Mouse (Mus musculus) thymus, postnatal 4 days (tissue): ENCODE data around the gene Mboat2.

Experiments
- DNase-seq: peaks from one replicate; pipeline ENCODE4 v3.0.0; 2021

Mboat2 gene

GRCm38 (mm10) chr12:24909679-24910078, 79.0 kb downstream of the Mboat2 start:
- DNase-seq: no peak

- no peak for DNase-seq
These were observed 81.5 kb downstream of the Mboat2 start for GRCm38 (mm10) chr12:24912174-24912573.

GRCm38 (mm10) chr12:24912876-24913275, 82.2 kb downstream of the Mboat2 start:
- DNase-seq: no peak

GRCm38 (mm10) chr12:24918575-24919262, 88.0 kb downstream of the Mboat2 start:
- no peak for DNase-seq

GRCm38 (mm10) chr12:24920861-24921260, 90.2 kb downstream of the Mboat2 start:
- DNase-seq: no peak

GRCm38 (mm10) chr12:24924003-24924402, 93.3 kb downstream of the Mboat2 start:
- DNase-seq: no peak

- no peak for DNase-seq
These were observed 94.6 kb downstream of the Mboat2 start for GRCm38 (mm10) chr12:24925276-24925675.

- DNase-seq: no peak
These were observed 95.0 kb downstream of the Mboat2 start for GRCm38 (mm10) chr12:24925684-24926083.

GRCm38 (mm10) chr12:24928051-24928748, 97.5 kb downstream of the Mboat2 start:
- no peak for DNase-seq

- DNase-seq: no peak
These were observed 98.4 kb downstream of the Mboat2 start for GRCm38 (mm10) chr12:24929043-24929442.

- DNase-seq: no peak
These were observed 100.1 kb downstream of the Mboat2 start for GRCm38 (mm10) chr12:24930760-24931159.

GRCm38 (mm10) chr12:24932120-24932519, 101.4 kb downstream of the Mboat2 start:
- no peak for DNase-seq

GRCm38 (mm10) chr12:24933206-24933775, 102.6 kb downstream of the Mboat2 start:
- no peak for DNase-seq

- no peak for DNase-seq
These were observed 103.3 kb downstream of the Mboat2 start for GRCm38 (mm10) chr12:24933996-24934395.

GRCm38 (mm10) chr12:24936281-24936680, 105.6 kb downstream of the Mboat2 start:
- no peak for DNase-seq

- no peak for DNase-seq
These were observed 108.7 kb downstream of the Mboat2 start for GRCm38 (mm10) chr12:24939372-24939771.

GRCm38 (mm10) chr12:24942619-24943287, 112.1 kb downstream of the Mboat2 start:
- DNase-seq: no peak

GRCm38 (mm10) chr12:24943427-24943826, 112.7 kb downstream of the Mboat2 start:
- no peak for DNase-seq

- DNase-seq: no peak
These were observed 113.9 kb downstream of the Mboat2 start for GRCm38 (mm10) chr12:24944597-24944996.

- DNase-seq: no peak
These were observed 116.4 kb downstream of the Mboat2 start for GRCm38 (mm10) chr12:24947065-24947464.

- DNase-seq: peak; percentile 26
These were observed 117.7 kb downstream of the Mboat2 start for GRCm38 (mm10) chr12:24948344-24948743.

GRCm38 (mm10) chr12:24950376-24951046, 119.8 kb downstream of the Mboat2 start:
- peak; percentile 55 for DNase-seq

- DNase-seq: peak; percentile 75
These were observed 121.5 kb downstream of the Mboat2 start for GRCm38 (mm10) chr12:24952147-24952546.
